Mouse (Mus musculus): ENCODE measurements at regions not wholly inside any gene's neighbourhood (a gene's known extent, or its start where the extent isn't known, plus 50 kb on each side); places are given as distances from the start of the nearest gene placed in this dataset.

DNA sequence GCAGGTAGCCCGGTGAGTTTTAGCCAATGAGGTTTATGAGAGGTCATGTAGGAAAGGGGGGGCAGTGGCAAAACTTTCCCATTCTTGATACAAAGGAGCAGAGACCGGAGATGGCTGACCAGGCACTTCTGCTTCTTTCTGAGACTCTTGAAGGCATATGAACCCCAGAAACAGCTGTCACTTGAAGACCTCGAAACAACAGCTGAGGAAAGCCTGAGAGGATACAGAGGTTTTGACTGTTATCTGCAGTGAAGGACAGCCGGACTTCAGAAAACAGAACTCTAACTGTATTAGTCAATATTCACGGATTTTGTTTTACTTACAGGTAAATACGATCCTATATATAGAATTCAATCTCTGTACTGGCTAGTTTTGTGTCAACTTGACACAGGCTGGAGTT lies 50.0 kb upstream of the Tiparp start:
- 0 out of 2 replicates have a peak, but pooled peaks cover 3% of the 10 kb centered on the region for H3K9me3 ChIP-seq (ENCODE audit: low read length)
- H3K4me3 ChIP-seq (replicated peaks; ENCODE audit: low read length) = no peak overlapping the region
- H3K36me3 ChIP-seq (ENCODE audit: insufficient read depth, low read length) = no peaks in the 10 kb centered on the region
- H3K4me1 ChIP-seq (replicated peaks; ENCODE audit: low read depth, low read length) = peaks cover 73% of the 10 kb centered on the region
- no peak for TF ChIP-seq POU5F1 (IDR thresholded peaks at IDR 0.05; ENCODE audit: borderline replicate concordance, low read length)
- TF ChIP-seq CTCF (conservative IDR thresholded peaks at IDR 0.05; ENCODE audit: low read length) = no peak
- TF ChIP-seq NANOG (IDR thresholded peaks at IDR 0.05; ENCODE audit: borderline replicate concordance, low read length) = no peak
- no peaks in the 10 kb centered on the region for H3K27me3 ChIP-seq (ENCODE audit: insufficient read depth, low read length)

- Histone ChIP-seq H3K4me3 (replicated peaks; ENCODE audit: low read length) (no peak overlapping the region), H3K27me3 (ENCODE audit: insufficient read depth, low read length) (no peaks in the 10 kb centered on the region), H3K9me3 (ENCODE audit: low read length) (0 out of 2 replicates have a peak, but pooled peaks cover 3% of the 10 kb centered on the region), H3K4me1 (replicated peaks; ENCODE audit: low read depth, low read length) (peaks cover 62% of the 10 kb centered on the region), H3K36me3 (ENCODE audit: insufficient read depth, low read length) (no peaks in the 10 kb centered on the region)
- TF ChIP-seq CTCF (conservative IDR thresholded peaks at IDR 0.05; ENCODE audit: low read length) = no peak
- TF ChIP-seq NANOG (IDR thresholded peaks at IDR 0.05; ENCODE audit: borderline replicate concordance, low read length) = peak; percentile 99
- TF ChIP-seq POU5F1 (IDR thresholded peaks at IDR 0.05; ENCODE audit: borderline replicate concordance, low read length) = no peak
These were observed 51.1 kb upstream of the Tiparp start for GRCm38 (mm10) chr3:65477111-65477510.

DNA sequence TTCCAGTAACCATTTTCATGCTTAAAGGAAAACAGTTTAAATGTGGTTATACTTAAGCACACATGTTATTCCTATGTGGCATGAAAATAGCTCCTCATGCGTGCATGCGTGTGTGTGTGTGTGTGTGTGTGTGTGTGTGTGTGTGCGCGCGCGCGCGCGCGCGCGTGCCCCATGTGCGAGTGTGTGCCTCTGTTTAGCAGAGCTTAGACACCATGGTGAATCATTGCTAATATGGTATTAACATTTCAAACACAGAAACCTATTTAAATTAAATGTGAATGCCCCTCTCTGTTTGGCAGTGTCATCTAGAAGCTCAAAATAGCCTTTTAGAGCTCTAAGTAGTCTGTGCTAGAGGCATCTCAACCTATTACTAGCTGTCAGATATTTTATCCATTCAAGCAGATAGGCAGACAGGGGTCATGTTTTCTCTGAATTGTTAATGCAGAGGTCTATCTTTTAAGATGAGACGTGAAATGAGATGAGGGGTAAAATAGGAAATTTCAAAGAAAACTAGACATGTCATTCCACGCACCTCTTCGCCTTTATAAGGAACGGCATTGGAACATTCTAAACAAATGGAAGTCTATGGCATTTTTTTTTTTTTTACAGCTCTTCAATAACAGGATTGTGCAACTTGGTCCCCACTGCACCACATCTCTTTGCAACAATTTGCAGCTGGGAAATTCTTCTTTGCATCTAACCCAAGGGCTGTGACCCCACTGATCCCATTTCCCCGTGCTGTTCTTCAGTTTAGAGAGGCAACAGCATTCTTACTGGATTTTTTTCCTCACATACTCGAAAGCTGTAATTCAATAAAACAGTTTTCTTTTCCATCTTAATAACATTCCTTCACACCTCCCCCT lies 51.9 kb upstream of the Tiparp start:
- Histone ChIP-seq H3K9me3 (ENCODE audit: low read length) (0 out of 2 replicates have a peak, but pooled peaks cover 3% of the 10 kb centered on the region), H3K27me3 (ENCODE audit: insufficient read depth, low read length) (no peaks in the 10 kb centered on the region), H3K36me3 (ENCODE audit: insufficient read depth, low read length) (no peaks in the 10 kb centered on the region), H3K4me1 (replicated peaks; ENCODE audit: low read depth, low read length) (peaks cover 54% of the 10 kb centered on the region), H3K4me3 (replicated peaks; ENCODE audit: low read length) (no peak overlapping the region)
- TF ChIP-seq POU5F1 (IDR thresholded peaks at IDR 0.05; ENCODE audit: borderline replicate concordance, low read length) (no peak), NANOG (IDR thresholded peaks at IDR 0.05; ENCODE audit: borderline replicate concordance, low read length) (no peak)

- Histone ChIP-seq H3K4me1 (replicated peaks; ENCODE audit: low read depth, low read length) (peaks cover 61% of the 10 kb centered on the region), H3K27me3 (ENCODE audit: insufficient read depth, low read length) (no peaks in the 10 kb centered on the region), H3K4me3 (replicated peaks; ENCODE audit: low read length) (no peak overlapping the region), H3K36me3 (ENCODE audit: insufficient read depth, low read length) (no peaks in the 10 kb centered on the region), H3K9me3 (ENCODE audit: low read length) (0 out of 2 replicates have a peak, but pooled peaks cover 3% of the 10 kb centered on the region)
- TF ChIP-seq NANOG (IDR thresholded peaks at IDR 0.05; ENCODE audit: borderline replicate concordance, low read length) (no peak), POU5F1 (IDR thresholded peaks at IDR 0.05; ENCODE audit: borderline replicate concordance, low read length) (no peak), CTCF (conservative IDR thresholded peaks at IDR 0.05; ENCODE audit: low read length) (no peak)
These were observed 53.6 kb upstream of the Tiparp start for GRCm38 (mm10) chr3:65474585-65474984.

GRCm38 (mm10) chr3:65471796-65472195 lies 56.4 kb upstream of the Tiparp start:
- Histone ChIP-seq H3K36me3 (ENCODE audit: insufficient read depth, low read length) (no peaks in the 10 kb centered on the region), H3K4me1 (replicated peaks; ENCODE audit: low read depth, low read length) (peaks cover 59% of the 10 kb centered on the region)
- no peak for TF ChIP-seq CTCF (conservative IDR thresholded peaks at IDR 0.05; ENCODE audit: low read length)
- no peak for TF ChIP-seq NANOG (IDR thresholded peaks at IDR 0.05; ENCODE audit: borderline replicate concordance, low read length)
- no peak for TF ChIP-seq POU5F1 (IDR thresholded peaks at IDR 0.05; ENCODE audit: borderline replicate concordance, low read length)

GRCm38 (mm10) chr3:65469207-65469606 lies 59.0 kb upstream of the Tiparp start:
- no peak for TF ChIP-seq NANOG (IDR thresholded peaks at IDR 0.05; ENCODE audit: borderline replicate concordance, low read length)
- TF ChIP-seq POU5F1 (IDR thresholded peaks at IDR 0.05; ENCODE audit: borderline replicate concordance, low read length) = no peak
- TF ChIP-seq CTCF (conservative IDR thresholded peaks at IDR 0.05; ENCODE audit: low read length) = no peak
- Histone ChIP-seq H3K9me3 (ENCODE audit: low read length) (no peaks in the 10 kb centered on the region), H3K4me1 (replicated peaks; ENCODE audit: low read depth, low read length) (peaks cover 39% of the 10 kb centered on the region), H3K4me3 (replicated peaks; ENCODE audit: low read length) (no peak overlapping the region), H3K36me3 (ENCODE audit: insufficient read depth, low read length) (no peaks in the 10 kb centered on the region), H3K27me3 (ENCODE audit: insufficient read depth, low read length) (no peaks in the 10 kb centered on the region)

More at GRCm38 (mm10) chr3:65471796-65472195, 56.4 kb upstream of the Tiparp start:
- H3K27me3 ChIP-seq (ENCODE audit: insufficient read depth, low read length) = no peaks in the 10 kb centered on the region
- H3K9me3 ChIP-seq (ENCODE audit: low read length) = no peaks in the 10 kb centered on the region
- H3K4me3 ChIP-seq (replicated peaks; ENCODE audit: low read length) = no peak overlapping the region

DNA sequence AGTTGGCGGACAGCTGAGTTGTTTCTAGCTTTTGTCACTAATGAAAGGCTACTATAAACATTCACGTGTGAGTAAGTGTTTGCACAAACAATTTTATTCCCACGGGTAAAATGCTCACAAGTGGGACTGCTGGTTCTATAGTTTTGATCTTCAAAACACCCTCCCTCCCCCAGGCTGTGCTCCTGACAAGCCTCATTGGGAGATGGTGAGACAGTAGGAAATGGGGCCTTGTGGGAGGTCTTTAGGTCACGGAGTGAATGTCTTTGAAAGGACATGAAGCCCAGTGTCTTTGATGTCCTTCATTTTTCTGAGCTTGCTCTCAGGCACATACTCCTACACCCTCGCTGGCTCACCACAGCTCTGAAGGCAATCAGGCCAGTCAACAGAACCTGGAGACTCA lies 63.4 kb upstream of the Tiparp start:
- no peak overlapping the region for H3K4me3 ChIP-seq (replicated peaks; ENCODE audit: low read length)
- TF ChIP-seq NANOG (IDR thresholded peaks at IDR 0.05; ENCODE audit: borderline replicate concordance, low read length) (no peak), POU5F1 (IDR thresholded peaks at IDR 0.05; ENCODE audit: borderline replicate concordance, low read length) (no peak), CTCF (conservative IDR thresholded peaks at IDR 0.05; ENCODE audit: low read length) (no peak)
- H3K4me1 ChIP-seq (replicated peaks; ENCODE audit: low read depth, low read length) = peaks cover 20% of the 10 kb centered on the region
- H3K36me3 ChIP-seq (ENCODE audit: insufficient read depth, low read length) = no peaks in the 10 kb centered on the region
- no peaks in the 10 kb centered on the region; the same call in 1 of the 2 replicates for H3K27me3 ChIP-seq (ENCODE audit: insufficient read depth, low read length)
- no peaks in the 10 kb centered on the region for H3K9me3 ChIP-seq (ENCODE audit: low read length)

DNA sequence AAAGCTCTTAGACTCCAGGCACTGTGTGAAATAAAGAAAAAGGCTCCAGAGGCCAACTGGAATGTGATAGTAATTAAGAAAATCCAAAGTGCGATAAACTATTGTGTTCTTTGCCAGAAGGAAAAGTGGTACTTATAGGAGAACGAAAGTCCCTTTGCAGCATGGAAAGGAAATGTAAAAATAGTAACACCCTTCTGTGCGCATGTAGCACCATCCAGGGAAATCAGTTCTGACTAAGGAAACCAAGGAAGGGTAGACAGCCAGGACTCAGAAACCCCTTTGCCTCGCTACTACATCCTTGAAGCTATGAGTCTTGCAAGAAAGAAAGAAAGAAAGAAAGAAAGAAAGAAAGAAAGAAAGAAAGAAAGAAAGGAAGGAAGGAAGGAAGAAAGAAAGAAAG lies 67.3 kb upstream of the Tiparp start:
- H3K9me3 ChIP-seq (ENCODE audit: low read length) = 0 out of 2 replicates have a peak, but pooled peaks cover 5% of the 10 kb centered on the region
- TF ChIP-seq CTCF (conservative IDR thresholded peaks at IDR 0.05; ENCODE audit: low read length) (no peak), NANOG (IDR thresholded peaks at IDR 0.05; ENCODE audit: borderline replicate concordance, low read length) (no peak), POU5F1 (IDR thresholded peaks at IDR 0.05; ENCODE audit: borderline replicate concordance, low read length) (no peak)
- no peak overlapping the region for H3K4me3 ChIP-seq (replicated peaks; ENCODE audit: low read length)
- no peaks in the 10 kb centered on the region for H3K36me3 ChIP-seq (ENCODE audit: insufficient read depth, low read length)
- H3K27me3 ChIP-seq (ENCODE audit: insufficient read depth, low read length) = no peaks in the 10 kb centered on the region; the same call in 1 of the 2 replicates
- H3K4me1 ChIP-seq (replicated peaks; ENCODE audit: low read depth, low read length) = peaks cover 9% of the 10 kb centered on the region
